Mouse (Mus musculus): Measurements from ENCODE around the gene P2ry13. TPM values are rescaled to one million over a fixed set of nuclear protein-coding genes. Genes with fewer than 3 reads are reported as not detected.

P2ry13 gene
- polyA plus RNA-seq, 1 experiment from 2014 or later: 1.6 TPM

DNA sequence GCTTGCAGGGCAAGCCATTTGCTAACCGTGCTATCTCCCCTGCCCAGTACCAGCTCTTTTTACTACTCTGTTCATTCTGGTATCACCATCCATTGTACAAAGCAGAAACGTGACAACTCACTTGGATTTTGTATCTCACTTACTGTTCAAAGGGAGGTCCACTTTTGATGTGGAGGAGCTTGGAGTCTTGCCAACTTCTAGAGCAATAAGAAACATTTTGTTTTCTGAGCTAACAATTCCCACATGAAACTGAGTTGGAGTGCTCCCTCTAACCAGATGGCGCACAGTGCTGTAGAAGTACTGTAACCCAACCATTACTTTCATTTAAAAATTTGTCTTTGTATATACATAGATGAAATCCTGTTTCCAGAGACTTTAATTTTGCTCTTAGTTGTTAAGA, 20.2 kb upstream of the P2ry13 start:
- TF ChIP-seq CTCF (IDR thresholded peaks at IDR 0.05; ENCODE audit: low read depth) (no peak), EP300 (optimal IDR thresholded peaks at IDR 0.05) (no peak)
- ATAC-seq (ENCODE audit: low FRiP score, low TSS enrichment): no peak
- no peaks in the 10 kb centered on the region for H3K9me3 ChIP-seq (ENCODE audit: control insufficient read depth, low read length)
- 70% methylated on average over 3 of the region's 3 CpGs for WGBS
- no peak overlapping the region for H3K4me2 ChIP-seq (replicated peaks; ENCODE audit: low read depth)
- no peak overlapping the region for H3K4me3 ChIP-seq (ENCODE audit: low read depth, low read length)
- no peak for DNase-seq (ENCODE audit: low spot score)
- no peak overlapping the region for H3K27ac ChIP-seq (replicated peaks)
- H3K36me3 ChIP-seq (ENCODE audit: control insufficient read depth, insufficient read depth, low read length): no peaks in the 10 kb centered on the region
- no peaks in the 10 kb centered on the region for H3K4me1 ChIP-seq (replicated peaks; ENCODE audit: control insufficient read depth, insufficient read depth)
- no peaks in the 10 kb centered on the region for H3K27me3 ChIP-seq (ENCODE audit: control insufficient read depth, insufficient read depth, low read length)
- H3K9ac ChIP-seq (ENCODE audit: low read length): no peak overlapping the region

DNA sequence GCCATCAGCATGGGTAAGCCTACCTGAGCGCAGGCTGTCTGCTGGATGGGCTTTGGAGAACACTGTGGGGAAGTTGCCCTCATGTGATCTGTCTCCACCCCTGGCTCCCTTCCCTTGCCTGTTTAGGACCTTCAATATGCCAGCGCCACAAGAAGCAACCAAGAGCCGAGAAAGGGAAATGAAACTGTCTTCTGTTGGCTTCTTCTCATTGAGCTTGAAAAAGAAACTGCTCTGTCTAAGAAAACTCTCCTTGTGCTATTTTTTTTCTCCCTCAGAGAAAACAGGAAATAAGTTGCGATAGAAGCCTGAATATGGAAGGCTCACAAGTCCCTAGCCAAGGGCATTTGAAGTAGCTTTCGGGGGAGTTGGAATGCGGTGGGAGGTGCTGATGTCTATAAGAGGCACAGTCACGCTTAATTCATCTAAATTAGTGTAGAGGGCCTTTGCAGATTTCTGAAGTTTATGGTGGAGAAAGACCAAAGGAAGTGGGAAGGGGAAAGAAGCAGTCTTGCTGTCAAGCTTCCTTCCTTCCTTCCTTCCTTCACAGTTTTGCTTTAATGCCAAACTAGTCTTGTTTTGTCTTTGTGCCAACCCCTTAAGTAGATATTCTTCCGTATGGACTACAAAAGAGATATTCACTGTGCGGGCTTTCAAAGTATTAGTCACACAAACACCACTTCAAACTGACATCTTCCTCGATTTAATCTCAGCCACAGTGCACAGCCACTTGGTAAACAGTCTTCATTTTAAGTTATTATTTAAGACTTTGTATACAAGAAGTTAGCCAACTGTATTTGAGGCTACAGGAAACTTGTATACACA, 18.3 kb upstream of the P2ry13 start:
- Histone ChIP-seq H3K27me3 (ENCODE audit: control insufficient read depth, insufficient read depth, low read length) (no peaks in the 10 kb centered on the region), H3K36me3 (ENCODE audit: control insufficient read depth, insufficient read depth, low read length) (no peaks in the 10 kb centered on the region), H3K4me1 (replicated peaks; ENCODE audit: control insufficient read depth, insufficient read depth) (no peaks in the 10 kb centered on the region), H3K27ac (replicated peaks) (peak overlapping the region; percentile 65), H3K4me3 (ENCODE audit: low read depth, low read length) (no peak overlapping the region), H3K9me3 (ENCODE audit: control insufficient read depth, low read length) (no peaks in the 10 kb centered on the region), H3K9ac (ENCODE audit: low read length) (no peak overlapping the region), H3K4me2 (replicated peaks; ENCODE audit: low read depth) (peak overlapping the region; percentile 14; the same call in 1 of the 2 replicates)
- TF ChIP-seq EP300 (optimal IDR thresholded peaks at IDR 0.05) (no peak), CTCF (IDR thresholded peaks at IDR 0.05; ENCODE audit: low read depth) (no peak)
- ATAC-seq (ENCODE audit: low FRiP score, low TSS enrichment) (no peak), DNase-seq (ENCODE audit: low spot score) (no peak)
- WGBS: 47% methylated on average over 10 of the region's 10 CpGs

DNA sequence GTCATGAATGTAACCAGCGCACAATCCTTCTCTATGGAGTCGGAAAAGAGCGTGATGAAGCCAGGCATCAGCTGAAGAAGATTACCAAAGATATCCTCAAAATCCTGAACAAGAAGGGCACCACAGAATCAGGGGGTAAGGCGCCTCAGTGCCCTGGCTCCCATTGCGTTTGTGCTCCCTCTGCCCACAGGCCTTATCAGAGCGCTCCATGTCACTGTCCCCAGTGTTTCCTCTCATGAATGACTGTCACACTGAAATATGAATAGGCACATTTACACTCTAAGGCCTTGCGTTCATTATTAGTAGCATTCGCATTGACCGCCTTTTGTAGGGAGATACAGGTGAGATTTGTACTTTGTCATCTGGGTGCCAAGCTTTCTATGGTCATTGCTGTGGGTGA, 17.0 kb upstream of the P2ry13 start:
- no peaks in the 10 kb centered on the region for H3K36me3 ChIP-seq (ENCODE audit: control insufficient read depth, insufficient read depth, low read length)
- TF ChIP-seq EP300 (optimal IDR thresholded peaks at IDR 0.05) (no peak), CTCF (IDR thresholded peaks at IDR 0.05; ENCODE audit: low read depth) (no peak)
- H3K27ac ChIP-seq (replicated peaks): no peak overlapping the region
- no peaks in the 10 kb centered on the region for H3K9me3 ChIP-seq (ENCODE audit: control insufficient read depth, low read length)
- no peaks in the 10 kb centered on the region for H3K27me3 ChIP-seq (ENCODE audit: control insufficient read depth, insufficient read depth, low read length)
- DNase-seq (ENCODE audit: low spot score) (no peak), ATAC-seq (ENCODE audit: low FRiP score, low TSS enrichment) (no peak)
- H3K4me2 ChIP-seq (replicated peaks; ENCODE audit: low read depth): no peak overlapping the region
- H3K4me3 ChIP-seq (ENCODE audit: low read depth, low read length): no peak overlapping the region
- H3K9ac ChIP-seq (ENCODE audit: low read length): no peak overlapping the region
- WGBS: 93% methylated on average over 9 of the region's 9 CpGs
- H3K4me1 ChIP-seq (replicated peaks; ENCODE audit: control insufficient read depth, insufficient read depth): no peaks in the 10 kb centered on the region

DNA sequence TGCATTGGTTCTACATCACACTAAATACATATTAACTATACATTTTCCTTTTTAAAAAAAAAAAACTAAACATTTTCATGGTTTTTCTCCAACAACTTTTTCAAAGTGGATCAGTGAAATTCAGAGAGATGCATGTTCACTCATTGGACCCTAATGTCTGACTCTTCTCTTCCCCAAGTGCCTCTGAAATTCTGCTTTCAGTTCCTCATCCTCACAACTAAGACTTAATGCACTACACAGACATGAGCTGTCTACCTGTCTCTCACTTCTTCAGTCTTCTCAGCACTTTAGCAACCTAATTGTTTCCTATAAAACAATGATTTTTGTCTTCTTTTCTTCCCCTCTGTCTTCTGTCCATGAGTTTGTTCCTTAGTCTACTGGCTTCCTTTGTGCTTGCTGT, 14.7 kb upstream of the P2ry13 start:
- H3K4me3 ChIP-seq (ENCODE audit: low read depth, low read length): no peak overlapping the region
- H3K4me1 ChIP-seq (replicated peaks; ENCODE audit: control insufficient read depth, insufficient read depth): no peaks in the 10 kb centered on the region
- H3K9ac ChIP-seq (ENCODE audit: low read length): no peak overlapping the region
- DNase-seq (ENCODE audit: low spot score) (no peak), ATAC-seq (ENCODE audit: low FRiP score, low TSS enrichment) (no peak)
- no peaks in the 10 kb centered on the region for H3K9me3 ChIP-seq (ENCODE audit: control insufficient read depth, low read length)
- TF ChIP-seq CTCF (IDR thresholded peaks at IDR 0.05; ENCODE audit: low read depth) (no peak), EP300 (optimal IDR thresholded peaks at IDR 0.05) (no peak)
- H3K27me3 ChIP-seq (ENCODE audit: control insufficient read depth, insufficient read depth, low read length): no peaks in the 10 kb centered on the region
- no peaks in the 10 kb centered on the region for H3K36me3 ChIP-seq (ENCODE audit: control insufficient read depth, insufficient read depth, low read length)
- no peak overlapping the region for H3K27ac ChIP-seq (replicated peaks)
- H3K4me2 ChIP-seq (replicated peaks; ENCODE audit: low read depth): no peak overlapping the region

DNA sequence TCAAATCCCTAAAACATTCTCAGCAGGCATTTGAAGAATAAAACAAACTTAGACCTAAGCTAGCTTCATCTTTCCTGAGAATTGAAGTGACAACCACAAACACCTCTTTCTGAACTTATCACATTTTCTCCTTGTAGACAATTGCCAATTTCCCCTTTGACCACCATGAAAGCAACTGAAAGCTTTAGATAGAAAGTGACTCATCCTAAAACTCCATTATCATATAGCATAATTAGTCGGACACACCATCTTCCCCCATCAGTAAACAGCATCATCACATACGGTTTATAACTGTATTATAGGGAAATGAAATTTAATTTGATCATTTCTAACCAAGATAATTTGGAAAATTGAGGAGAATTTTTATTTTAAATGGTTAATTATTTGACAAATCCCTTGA, 11.6 kb upstream of the P2ry13 start:
- Histone ChIP-seq H3K4me3 (ENCODE audit: low read depth, low read length) (no peak overlapping the region), H3K4me1 (replicated peaks; ENCODE audit: control insufficient read depth, insufficient read depth) (no peaks in the 10 kb centered on the region), H3K36me3 (ENCODE audit: control insufficient read depth, insufficient read depth, low read length) (no peaks in the 10 kb centered on the region), H3K4me2 (replicated peaks; ENCODE audit: low read depth) (no peak overlapping the region), H3K9me3 (ENCODE audit: control insufficient read depth, low read length) (no peaks in the 10 kb centered on the region), H3K27ac (replicated peaks) (no peak overlapping the region), H3K27me3 (ENCODE audit: control insufficient read depth, insufficient read depth, low read length) (no peaks in the 10 kb centered on the region), H3K9ac (ENCODE audit: low read length) (no peak overlapping the region)
- WGBS: 83% methylated on average over 2 of the region's 2 CpGs
- TF ChIP-seq EP300 (optimal IDR thresholded peaks at IDR 0.05) (no peak), CTCF (IDR thresholded peaks at IDR 0.05; ENCODE audit: low read depth) (no peak)
- ATAC-seq (ENCODE audit: low FRiP score, low TSS enrichment) (no peak), DNase-seq (ENCODE audit: low spot score) (no peak)

DNA sequence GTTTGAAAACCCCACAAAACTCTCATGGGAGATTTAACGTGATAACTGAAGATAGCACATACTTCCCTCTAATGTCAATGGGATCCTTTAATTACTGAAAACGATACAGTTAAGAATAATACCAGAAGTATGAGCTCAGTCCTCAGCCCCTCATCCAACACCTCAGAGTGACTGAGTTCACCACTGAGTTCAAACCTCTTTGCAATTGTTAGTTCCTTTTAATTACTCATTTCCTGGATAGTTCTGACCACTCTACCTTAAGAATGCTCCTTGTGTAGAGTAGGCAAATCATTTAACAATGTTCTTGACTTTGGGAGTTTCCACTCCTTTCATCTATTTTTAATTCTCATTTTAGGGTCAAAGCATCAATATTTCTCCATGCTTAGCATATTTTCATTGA, 8.6 kb upstream of the P2ry13 start:
- no peaks in the 10 kb centered on the region for H3K36me3 ChIP-seq (ENCODE audit: control insufficient read depth, insufficient read depth, low read length)
- H3K9ac ChIP-seq (ENCODE audit: low read length): no peak overlapping the region
- no peak for TF ChIP-seq CTCF (IDR thresholded peaks at IDR 0.05; ENCODE audit: low read depth)
- no peak for TF ChIP-seq EP300 (optimal IDR thresholded peaks at IDR 0.05)
- ATAC-seq (ENCODE audit: low FRiP score, low TSS enrichment) (no peak), DNase-seq (ENCODE audit: low spot score) (no peak)
- H3K27ac ChIP-seq (replicated peaks): no peak overlapping the region
- no peaks in the 10 kb centered on the region for H3K9me3 ChIP-seq (ENCODE audit: control insufficient read depth, low read length)
- 76% methylated on average over 2 of the region's 2 CpGs for WGBS
- no peaks in the 10 kb centered on the region for H3K4me1 ChIP-seq (replicated peaks; ENCODE audit: control insufficient read depth, insufficient read depth)
- H3K4me2 ChIP-seq (replicated peaks; ENCODE audit: low read depth): no peak overlapping the region
- no peak overlapping the region for H3K4me3 ChIP-seq (ENCODE audit: low read depth, low read length)
- no peaks in the 10 kb centered on the region for H3K27me3 ChIP-seq (ENCODE audit: control insufficient read depth, insufficient read depth, low read length)

Measured in stomach, postnatal 0 days (tissue).